Mouse (Mus musculus): ENCODE measurements at regions not wholly inside any gene's neighbourhood (a gene's known extent, or its start where the extent isn't known, plus 50 kb on each side); places are given as distances from the start of the nearest gene placed in this dataset.

DNA sequence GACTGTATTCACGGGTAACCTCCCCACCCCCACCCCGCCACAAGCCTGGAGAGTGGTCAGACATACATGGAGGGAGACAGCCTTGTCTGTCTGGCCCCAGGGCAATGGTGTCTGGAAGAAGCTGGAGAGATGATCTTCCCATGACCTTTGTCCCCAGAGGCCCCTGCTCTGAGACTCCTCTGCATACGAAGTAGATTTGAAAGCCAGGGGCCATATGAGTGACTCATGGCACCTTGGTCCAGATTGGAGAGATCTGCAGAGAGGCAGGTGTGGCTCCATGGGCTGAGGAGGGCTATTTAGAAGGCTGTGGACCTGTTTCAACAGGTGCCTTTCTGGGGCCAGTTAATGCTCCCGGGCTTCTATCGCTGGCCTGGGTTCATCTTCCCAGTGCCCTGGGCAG, 200.7 kb downstream of the Cdc5l start:
- no peak for TF ChIP-seq CTCF (IDR thresholded peaks at IDR 0.05; ENCODE audit: control insufficient read depth, insufficient read depth, low read length)
- TF ChIP-seq POLR2A (IDR thresholded peaks at IDR 0.05; ENCODE audit: borderline replicate concordance, control insufficient read depth, low read depth, low read length) = no peak

Data from bone marrow, adult 2 months (tissue).